ENCODE assay signal across 11 mouse cellular contexts in genomic region chr19:23144031-23144430, GRCm38 (mm10). TPM values are rescaled to one million over a fixed set of nuclear protein-coding genes. Genes with fewer than 3 reads are reported as not detected.
A peak's percentile ranks its signal among the peaks of the same experiment; 100 is the strongest.
DNase-seq lines count a peak whose midpoint lies in the region; ATAC-seq and TF ChIP-seq lines count a peak whose summit lies in the region.
"Had no signal": no experiment of that assay in that cellular context is flagged by ENCODE, and none has a peak within 500 bp of the region (broad histone marks: within the 10 kb centered on the region; RNA-seq: fewer than 3 reads in every experiment).

No protein-coding gene starts in this region.

- ATAC-seq in embryonic facial prominence, embryonic 13.5 days (ENCODE audit: insufficient number of reproducible peaks, insufficient read depth, low FRiP score, low TSS enrichment, low read depth) = no peak
- no peak for ATAC-seq in kidney, embryonic 16.5 days (ENCODE audit: low FRiP score, low TSS enrichment)
- no peak for ATAC-seq in liver, embryonic 11.5 days (replicated peaks; ENCODE audit: low FRiP score)
- ATAC-seq in erythroblast, adult 5-6 weeks (replicated peaks; ENCODE audit: low FRiP score, poor library complexity, severe bottlenecking) = no peak
- ATAC-seq: CD4-positive, CD25-positive, alpha-beta regulatory T cell, adult 4 months had no signal

- TF ChIP-seq POLR2A in ES-Bruce4 (IDR thresholded peaks at IDR 0.05; ENCODE audit: insufficient read depth, low read length) = no peak

- no peak for TF ChIP-seq CTCF in ES-Bruce4 (IDR thresholded peaks at IDR 0.05; ENCODE audit: low read depth, low read length)

- H3K4me2 ChIP-seq in embryonic facial prominence, embryonic 13.5 days = peak overlapping the region; percentile 96; the same call in 1 of the 2 replicates
- H3K4me2 ChIP-seq in kidney, embryonic 16.5 days (replicated peaks; ENCODE audit: low read depth, low read length) = 0 out of 2 replicates have a peak overlapping the region, but pooled peaks have one; percentile 96
- H3K4me2 ChIP-seq in liver, embryonic 11.5 days = peak overlapping the region; percentile 100; the same call in 1 of the 2 replicates
- H3K4me2 ChIP-seq: limb, embryonic 13.5 days had no signal

- DNase-seq in embryonic facial prominence, embryonic 10.5 days (ENCODE audit: low spot score) = no peak
- no peak for DNase-seq in kidney, postnatal 14 days
- no peak for DNase-seq in liver, embryonic 11.5 days (ENCODE audit: low spot score)
- no peak for DNase-seq in left cerebral cortex, postnatal 36 days (ENCODE audit: low spot score in 2 of 2)
- DNase-seq: embryo, embryonic 11 days had no signal

- WGBS in embryonic facial prominence, embryonic 13.5 days = 52% methylated on average over 9 of the region's 9 CpGs
- 62% methylated on average over 9 of the region's 9 CpGs for WGBS in embryonic facial prominence, embryonic 10.5 days
- 73% methylated on average over 9 of the region's 9 CpGs for WGBS in kidney, embryonic 16.5 days
- 49% methylated on average over 9 of the region's 9 CpGs for WGBS in liver, embryonic 11.5 days

- no peak overlapping the region for H3K4me3 ChIP-seq in embryonic facial prominence, embryonic 13.5 days
- no peak overlapping the region for H3K4me3 ChIP-seq in embryonic facial prominence, embryonic 10.5 days
- H3K4me3 ChIP-seq in kidney, embryonic 16.5 days (ENCODE audit: low read length) = no peak overlapping the region
- peak overlapping the region; percentile 90 for H3K4me3 ChIP-seq in ES-Bruce4 (ENCODE audit: low read depth, low read length)
- H3K4me3 ChIP-seq in liver, embryonic 11.5 days (ENCODE audit: low read depth, low read length) = no peak overlapping the region
- H3K4me3 ChIP-seq: limb, embryonic 13.5 days had no signal

- H3K36me3 ChIP-seq in embryonic facial prominence, embryonic 13.5 days = no peaks in the 10 kb centered on the region
- H3K36me3 ChIP-seq in embryonic facial prominence, embryonic 10.5 days (replicated peaks) = no peaks in the 10 kb centered on the region
- H3K36me3 ChIP-seq in kidney, embryonic 16.5 days (ENCODE audit: insufficient read depth, low read length) = no peaks in the 10 kb centered on the region
- peaks cover 38% of the 10 kb centered on the region for H3K36me3 ChIP-seq in ES-Bruce4 (ENCODE audit: control insufficient read depth, insufficient read depth, low read length, poor library complexity, severe bottlenecking)
- no peaks in the 10 kb centered on the region for H3K36me3 ChIP-seq in liver, embryonic 11.5 days (ENCODE audit: control insufficient read depth, insufficient read depth, low read length)
- H3K36me3 ChIP-seq: limb, embryonic 13.5 days had no signal

- intact Hi-C loops in left cerebral cortex, postnatal 36 days (cut with DNase I) = no loop called here

- H3K9me3 ChIP-seq in embryonic facial prominence, embryonic 13.5 days = no peaks in the 10 kb centered on the region
- H3K9me3 ChIP-seq in embryonic facial prominence, embryonic 10.5 days = no peaks in the 10 kb centered on the region
- H3K9me3 ChIP-seq in kidney, embryonic 16.5 days (ENCODE audit: low read length) = no peaks in the 10 kb centered on the region
- no peaks in the 10 kb centered on the region for H3K9me3 ChIP-seq in ES-Bruce4 (replicated peaks; ENCODE audit: control insufficient read depth, insufficient read depth, low read length, poor library complexity, severe bottlenecking)
- no peaks in the 10 kb centered on the region for H3K9me3 ChIP-seq in liver, embryonic 11.5 days (ENCODE audit: control insufficient read depth, low read length)
- H3K9me3 ChIP-seq: limb, embryonic 13.5 days had no signal

- TF ChIP-seq EP300 in ES-Bruce4 (IDR thresholded peaks at IDR 0.05; ENCODE audit: insufficient read depth, low read depth, low read length) = no peak

- peaks cover 33% of the 10 kb centered on the region for H3K27me3 ChIP-seq in embryonic facial prominence, embryonic 13.5 days
- peaks cover 47% of the 10 kb centered on the region for H3K27me3 ChIP-seq in embryonic facial prominence, embryonic 10.5 days (replicated peaks; ENCODE audit: low read depth, poor library complexity, severe bottlenecking)
- no peaks in the 10 kb centered on the region for H3K27me3 ChIP-seq in kidney, embryonic 16.5 days (ENCODE audit: insufficient read depth, low read length)
- no peaks in the 10 kb centered on the region for H3K27me3 ChIP-seq in ES-Bruce4 (ENCODE audit: control insufficient read depth, insufficient read depth, low read length, poor library complexity, severe bottlenecking)
- H3K27me3 ChIP-seq in liver, embryonic 11.5 days (replicated peaks; ENCODE audit: control insufficient read depth, insufficient read depth, low read length) = peaks cover 3% of the 10 kb centered on the region; the same call in 1 of the 2 replicates

- H3K4me1 ChIP-seq in embryonic facial prominence, embryonic 13.5 days = peaks cover 26% of the 10 kb centered on the region
- H3K4me1 ChIP-seq in embryonic facial prominence, embryonic 10.5 days = peaks cover 22% of the 10 kb centered on the region
- H3K4me1 ChIP-seq in kidney, embryonic 16.5 days (ENCODE audit: insufficient read depth, low read length) = peaks cover 8% of the 10 kb centered on the region
- no peaks in the 10 kb centered on the region for H3K4me1 ChIP-seq in ES-Bruce4 (ENCODE audit: control insufficient read depth, insufficient read depth, low read length)
- peaks cover 16% of the 10 kb centered on the region for H3K4me1 ChIP-seq in liver, embryonic 11.5 days (replicated peaks; ENCODE audit: control insufficient read depth, insufficient read depth, low read length)

- H3K9ac ChIP-seq in embryonic facial prominence, embryonic 13.5 days = no peak overlapping the region
- no peak overlapping the region for H3K9ac ChIP-seq in kidney, embryonic 16.5 days (replicated peaks; ENCODE audit: low read length)
- H3K9ac ChIP-seq in ES-Bruce4 (ENCODE audit: low read depth, poor library complexity, severe bottlenecking) = peak overlapping the region; percentile 93
- no peak overlapping the region for H3K9ac ChIP-seq in liver, embryonic 11.5 days (ENCODE audit: low read depth, low read length)
- H3K9ac ChIP-seq: limb, embryonic 13.5 days had no signal

- H3K27ac ChIP-seq in embryonic facial prominence, embryonic 13.5 days = no peak overlapping the region
- H3K27ac ChIP-seq in embryonic facial prominence, embryonic 10.5 days (replicated peaks) = no peak overlapping the region
- no peak overlapping the region for H3K27ac ChIP-seq in kidney, embryonic 16.5 days (ENCODE audit: low read length)
- peak overlapping the region; percentile 88; the same call in 1 of the 2 replicates for H3K27ac ChIP-seq in ES-Bruce4 (ENCODE audit: insufficient read depth, low read length)
- H3K27ac ChIP-seq in liver, embryonic 11.5 days (ENCODE audit: low read depth, low read length) = no peak overlapping the region
- H3K27ac ChIP-seq: limb, embryonic 13.5 days had no signal

RNA-seq across cellular contexts. Expression of gene Klf9, which starts 3.0 kb away (rescaled TPM):
- 3.2 and 4.6 TPM in 2 replicates for polyA plus RNA-seq in embryonic facial prominence, embryonic 13.5 days (2015; fragmentation: Nextera tagmentation; extraction: Ambion mirVana)
- polyA plus RNA-seq in embryonic facial prominence, embryonic 10.5 days (2016; fragmentation: Nextera tagmentation; extraction: Ambion mirVana) = 0.79 and 0.96 TPM in 2 replicates
- polyA plus RNA-seq in kidney, embryonic 16.5 days (2015; fragmentation: Nextera tagmentation; extraction: Ambion mirVana) = 5.8 and 6.5 TPM in 2 replicates
- 73.8 and 77.1 TPM in 2 replicates for polyA plus RNA-seq in ES-Bruce4 (2011; ENCODE audit: insufficient read depth, insufficient read length, low read depth, missing spikeins)
- polyA plus RNA-seq in liver, embryonic 11.5 days (2014; fragmentation: Nextera tagmentation; extraction: Ambion mirVana) = 2.3 and 2.8 TPM in 2 replicates
- total RNA-seq in erythroblast, adult 5-6 weeks (2015; ENCODE audit: low replicate concordance) = 2.5 TPM in 2 replicates
- 1.8 and 6.1 TPM in 2 replicates for total RNA-seq in erythroblast, adult 5-6 weeks (2017; ENCODE audit: low replicate concordance)
- total RNA-seq in left cerebral cortex, postnatal 36 days (2021) = 100 to 1,000 TPM; 205 to 209 TPM
